Mouse (Mus musculus) hindbrain, embryonic 11.5 days (tissue): ENCODE measurements around the gene Gm42417. TPM values are rescaled to one million over a fixed set of nuclear protein-coding genes. Genes with fewer than 3 reads are reported as not detected.
A peak's percentile ranks its signal among the peaks of the same experiment; 100 is the strongest.

ENCODE experiments used
- ATAC-seq: fragments of 200-750 bp; cut with Nextera tagmentation; 2 replicates; pipeline ENCODE4 v1.8.0; 2017; ENCODE audit warnings: mild to moderate bottlenecking, moderate TSS enrichment, moderate library complexity; ENCODE audit not compliant: low FRiP score
- DNase-seq: peaks from one replicate; pipeline ENCODE4 v3.0.0-alpha.2; 2015; ENCODE audit warnings: low spot score
- H3K27ac ChIP-seq: fragments of 300-500 bp; sonication (generic); 2 replicates; pipeline ENCODE4 v1.5.1; 2014; ENCODE audit warnings: mild to moderate bottlenecking, low read depth, low read length
- H3K27me3 ChIP-seq: fragments of 300-500 bp; sonication (generic); 2 replicates; pipeline ENCODE4 v1.6.1; 2014; ENCODE audit warnings: mild to moderate bottlenecking, low read length, moderate library complexity, mixed read lengths; ENCODE audit not compliant: control insufficient read depth, insufficient read depth
- H3K36me3 ChIP-seq: fragments of 300-500 bp; sonication (generic); 2 replicates; pipeline ENCODE4 v1.6.1; 2014; ENCODE audit warnings: mild to moderate bottlenecking, low read length, moderate library complexity, mixed read lengths; ENCODE audit not compliant: control insufficient read depth, insufficient read depth
- H3K4me1 ChIP-seq: fragments of 300-500 bp; sonication (generic); replicated peaks from 2 replicates; pipeline ENCODE4 v1.6.1; 2014; ENCODE audit warnings: low read length, mixed read lengths; ENCODE audit not compliant: control insufficient read depth, insufficient read depth
- H3K4me2 ChIP-seq: fragments of 300-500 bp; sonication (generic); replicated peaks from 2 replicates; pipeline ENCODE4 v1.6.1; 2014; ENCODE audit warnings: mild to moderate bottlenecking, low read depth, low read length
- H3K4me3 ChIP-seq: fragments of 300-500 bp; sonication (generic); 2 replicates; pipeline ENCODE4 v1.5.1; 2014; ENCODE audit warnings: low read depth, low read length
- H3K9ac ChIP-seq: fragments of 300-500 bp; sonication (generic); 2 replicates; pipeline ENCODE4 v1.6.1; 2014; ENCODE audit warnings: low read depth, low read length
- H3K9me3 ChIP-seq: fragments of 300-500 bp; sonication (generic); 2 replicates; pipeline ENCODE4 v1.6.1; 2016; ENCODE audit warnings: low read length; ENCODE audit not compliant: control insufficient read depth
- WGBS: fragments of 180-500 bp; shearing (Covaris S2); extraction: QIAGEN DNeasy Blood & Tissue Kit; methylation state at CpG from one replicate; pipeline ENCODE4 v1.1.7; 2014; 5-methylcytosine and 5-hydroxymethylcytosine counted together
- polyA plus RNA-seq: library from polyadenylated mRNA; unstranded; fragments of >200 nt; fragmentation: Nextera tagmentation; extraction: Ambion mirVana; gene quantifications from 2 replicates; pipeline ENCODE4 v1.2.1, GENCODE M21; 2014

Gm42417 gene
- polyA plus RNA-seq, 1 experiment from 2014 or later: not detected

GRCm38 (mm10) chr1:36559888-36560287 is 20.7 kb upstream of the Gm42417 start:
- H3K9me3 ChIP-seq: no peaks in the 10 kb centered on the region
- H3K4me1 ChIP-seq: peaks cover 15% of the 10 kb centered on the region
- DNase-seq: no peak
- no peaks in the 10 kb centered on the region for H3K27me3 ChIP-seq
- H3K4me3 ChIP-seq: no peak overlapping the region
- H3K9ac ChIP-seq: no peak overlapping the region
- H3K36me3 ChIP-seq: no peaks in the 10 kb centered on the region; the same call in 1 of the 2 replicates
- WGBS: 64% methylated on average over 5 of the region's 5 CpGs
- ATAC-seq: no peak
- H3K4me2 ChIP-seq: no peak overlapping the region
- no peak overlapping the region for H3K27ac ChIP-seq

GRCm38 (mm10) chr1:36559256-36559655 is 20.0 kb upstream of the Gm42417 start:
- Histone ChIP-seq H3K27ac (no peak overlapping the region), H3K9ac (peak overlapping the region; percentile 100; the same call in 1 of the 2 replicates), H3K27me3 (no peaks in the 10 kb centered on the region), H3K9me3 (no peaks in the 10 kb centered on the region), H3K36me3 (peaks cover under 1% of the 10 kb centered on the region; the same call in 1 of the 2 replicates), H3K4me3 (0 out of 2 replicates have a peak overlapping the region, but pooled peaks have one; percentile 93), H3K4me2 (no peak overlapping the region), H3K4me1 (peaks cover 19% of the 10 kb centered on the region)
- DNase-seq (no peak), ATAC-seq (no peak)
- 3% methylated on average over 4 of the region's 4 CpGs for WGBS

- peaks cover 8% of the 10 kb centered on the region for H3K36me3 ChIP-seq
Observed at GRCm38 (mm10) chr1:36558031-36558993, 19.1 kb upstream of the Gm42417 start, which contains the start of gene Sema4c. Gene Sema4c (minus strand): TSS chr1:36558349.

GRCm38 (mm10) chr1:36557457-36558011 is 18.3 kb upstream of the Gm42417 start:
- WGBS: under 1% methylated on average over 45 of the region's 48 CpGs

More at GRCm38 (mm10) chr1:36558031-36558993, 19.1 kb upstream of the Gm42417 start, which contains the start of gene Sema4c:
- WGBS: under 1% methylated on average over 60 of the region's 69 CpGs
- DNase-seq (peak; percentile 85), ATAC-seq (peak; percentile 64)
- H3K9me3 ChIP-seq: no peaks in the 10 kb centered on the region
- peak within 1 kb of the TSS; percentile 100 for H3K9ac ChIP-seq
- peak within 1 kb of the TSS; percentile 99 for H3K27ac ChIP-seq
- H3K4me1 ChIP-seq: peaks cover 20% of the 10 kb centered on the region
- H3K4me3 ChIP-seq: peak within 1 kb of the TSS; percentile 93
- no peaks in the 10 kb centered on the region for H3K27me3 ChIP-seq
- H3K4me2 ChIP-seq: peak within 1 kb of the TSS; percentile 99

GRCm38 (mm10) chr1:36556553-36557456 is 17.6 kb upstream of the Gm42417 start:
- Histone ChIP-seq H3K4me2 (peak overlapping the region; percentile 99), H3K4me3 (peak overlapping the region; percentile 93), H3K9ac (peak overlapping the region; percentile 100), H3K9me3 (no peaks in the 10 kb centered on the region), H3K36me3 (peaks cover 18% of the 10 kb centered on the region), H3K27ac (peak overlapping the region; percentile 99), H3K4me1 (peaks cover 20% of the 10 kb centered on the region), H3K27me3 (no peaks in the 10 kb centered on the region)
- peak; percentile 98 for DNase-seq
- ATAC-seq: peak; percentile 82
- WGBS: under 1% methylated on average over 42 of the region's 52 CpGs

More at GRCm38 (mm10) chr1:36557457-36558011, 18.3 kb upstream of the Gm42417 start:
- Histone ChIP-seq H3K9me3 (no peaks in the 10 kb centered on the region), H3K36me3 (peaks cover 16% of the 10 kb centered on the region), H3K4me1 (peaks cover 20% of the 10 kb centered on the region), H3K27me3 (no peaks in the 10 kb centered on the region), H3K4me2 (peak overlapping the region; percentile 99), H3K4me3 (peak overlapping the region; percentile 93), H3K27ac (peak overlapping the region; percentile 99), H3K9ac (peak overlapping the region; percentile 100)
- DNase-seq: peak; percentile 81
- ATAC-seq: peak; percentile 63

GRCm38 (mm10) chr1:36555798-36556395 is 16.7 kb upstream of the Gm42417 start:
- peaks cover 20% of the 10 kb centered on the region for H3K4me1 ChIP-seq
- ATAC-seq (no peak), DNase-seq (peak; percentile 58)

GRCm38 (mm10) chr1:36554633-36555399 is 15.6 kb upstream of the Gm42417 start:
- peak overlapping the region; percentile 3; the same call in 1 of the 2 replicates for H3K27ac ChIP-seq
- DNase-seq (no peak), ATAC-seq (no peak)
- H3K36me3 ChIP-seq: peaks cover 34% of the 10 kb centered on the region
- WGBS: 77% methylated on average over 21 of the region's 21 CpGs
- H3K4me3 ChIP-seq: peak overlapping the region; percentile 93
- H3K4me1 ChIP-seq: peaks cover 20% of the 10 kb centered on the region
- peak overlapping the region; percentile 99 for H3K4me2 ChIP-seq
- peak overlapping the region; percentile 100 for H3K9ac ChIP-seq
- no peaks in the 10 kb centered on the region for H3K27me3 ChIP-seq
- no peaks in the 10 kb centered on the region for H3K9me3 ChIP-seq

More at GRCm38 (mm10) chr1:36555798-36556395, 16.7 kb upstream of the Gm42417 start:
- Histone ChIP-seq H3K36me3 (peaks cover 24% of the 10 kb centered on the region), H3K4me2 (peak overlapping the region; percentile 99), H3K9me3 (no peaks in the 10 kb centered on the region), H3K27me3 (no peaks in the 10 kb centered on the region), H3K9ac (peak overlapping the region; percentile 100), H3K27ac (peak overlapping the region; percentile 99), H3K4me3 (peak overlapping the region; percentile 93)
- WGBS: 4% methylated on average over 8 of the region's 8 CpGs
